Mouse (Mus musculus): ENCODE results near the gene Slc4a10.
A peak's percentile ranks its signal among the peaks of the same experiment; 100 is the strongest.

The Slc4a10 gene

DNA sequence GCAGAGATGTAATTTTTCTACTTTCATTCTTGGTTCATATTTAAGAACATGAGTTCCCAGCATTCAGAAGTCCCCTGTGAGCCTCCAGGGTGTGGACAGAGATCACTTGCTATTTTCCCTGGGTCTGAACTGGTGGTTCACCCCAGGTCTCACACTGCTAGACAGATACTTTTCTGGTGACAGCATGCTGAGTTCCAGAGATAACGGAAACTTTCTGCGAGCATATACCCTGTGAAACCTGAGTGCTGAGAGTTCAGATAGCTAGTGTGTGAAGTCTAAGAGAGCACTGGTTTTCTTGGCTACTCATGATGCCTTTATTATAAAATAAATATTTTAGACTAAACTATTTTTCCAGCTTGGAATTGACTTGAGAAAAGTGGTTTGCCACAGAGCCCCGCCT lies 232.5 kb downstream of the Slc4a10 start:
- no peak for DNase-seq (ENCODE audit: low read depth, low spot score)

- no peak for DNase-seq (ENCODE audit: low read depth, low spot score)
These were observed 233.5 kb downstream of the Slc4a10 start for GRCm38 (mm10) chr2:62279777-62280176.

DNA sequence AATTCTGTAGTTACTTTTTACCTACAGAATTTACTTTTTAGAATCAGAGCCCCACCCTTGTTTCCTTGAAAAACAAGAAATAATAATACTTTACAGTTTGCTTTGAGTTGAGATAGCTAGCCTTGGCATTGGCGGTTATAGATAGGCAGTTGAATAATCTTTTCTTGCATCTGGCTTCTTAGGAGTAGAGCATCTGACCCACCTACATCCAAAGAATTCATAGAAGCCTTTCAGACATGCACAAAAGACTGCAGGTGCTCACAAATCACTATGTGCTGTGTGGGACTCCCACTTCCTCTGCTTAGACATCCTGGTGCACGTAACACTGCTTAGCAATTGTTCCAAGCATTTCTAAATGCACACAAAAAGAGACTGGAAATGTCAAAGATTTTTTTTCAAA lies 238.8 kb downstream of the Slc4a10 start:
- DNase-seq (ENCODE audit: low read depth, low spot score), result no peak

DNA sequence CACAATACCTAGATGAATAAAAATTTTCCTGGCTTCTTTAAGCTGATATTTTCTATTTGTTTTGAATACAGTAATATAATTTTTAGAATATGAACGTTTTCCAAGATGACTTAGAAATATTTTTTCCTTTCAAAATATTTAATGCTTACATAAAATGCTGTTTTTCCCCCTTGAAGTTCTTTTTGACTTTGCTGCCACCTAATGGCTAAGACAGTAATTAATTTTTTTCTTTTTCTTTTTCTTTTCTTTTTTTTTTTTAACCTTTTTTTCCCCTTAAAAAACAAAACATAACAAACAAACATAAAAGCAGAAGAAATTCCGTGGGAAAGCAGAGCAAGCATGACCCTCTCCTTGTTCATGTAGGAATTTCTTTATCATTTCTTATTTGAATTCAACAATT lies 239.6 kb downstream of the Slc4a10 start:
- DNase-seq (ENCODE audit: low read depth, low spot score), result no peak

DNA sequence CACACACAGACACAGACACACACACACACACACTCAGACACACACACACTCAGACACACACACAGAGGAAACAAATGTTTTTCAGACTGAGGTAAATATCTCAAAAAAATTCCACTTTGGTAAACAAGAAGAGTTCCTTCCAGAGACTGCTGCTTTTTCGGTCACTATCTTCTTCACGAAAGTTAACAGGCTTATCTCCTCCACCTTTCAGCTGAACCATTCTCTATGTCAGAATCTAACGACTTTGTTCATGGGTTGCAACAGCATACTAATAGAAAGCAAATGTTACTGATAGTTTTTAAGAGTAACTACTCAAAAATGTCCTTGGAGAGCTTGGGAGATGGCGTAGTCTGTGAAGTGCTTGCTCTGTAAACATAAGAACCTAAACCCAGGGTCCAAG lies 241.3 kb downstream of the Slc4a10 start:
- DNase-seq (ENCODE audit: low read depth, low spot score), result no peak

DNA sequence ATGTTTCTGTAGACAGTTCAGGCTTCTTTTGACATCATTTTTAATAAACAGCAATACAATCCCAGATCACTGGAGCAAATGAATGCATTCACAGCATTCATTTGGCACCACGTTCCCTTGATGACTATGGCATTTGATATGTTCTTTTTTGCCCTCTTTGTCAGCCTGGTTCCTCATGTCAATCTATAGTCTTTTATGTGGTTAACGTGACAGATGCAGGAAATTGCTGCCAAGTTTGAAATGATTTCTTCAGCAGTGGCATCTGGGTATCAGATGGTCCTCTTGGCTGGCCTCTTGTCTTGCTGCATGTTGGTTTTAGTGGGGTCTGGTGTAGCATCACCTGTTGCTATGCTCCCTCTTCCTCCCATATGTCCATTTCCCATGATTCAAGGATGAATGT lies 247.6 kb downstream of the Slc4a10 start:
- peak; percentile 9 for DNase-seq (ENCODE audit: low read depth, low spot score)

GRCm38 (mm10) chr2:62301716-62302115 lies 255.5 kb downstream of the Slc4a10 start:
- no peak for DNase-seq (ENCODE audit: low read depth, low spot score)

DNA sequence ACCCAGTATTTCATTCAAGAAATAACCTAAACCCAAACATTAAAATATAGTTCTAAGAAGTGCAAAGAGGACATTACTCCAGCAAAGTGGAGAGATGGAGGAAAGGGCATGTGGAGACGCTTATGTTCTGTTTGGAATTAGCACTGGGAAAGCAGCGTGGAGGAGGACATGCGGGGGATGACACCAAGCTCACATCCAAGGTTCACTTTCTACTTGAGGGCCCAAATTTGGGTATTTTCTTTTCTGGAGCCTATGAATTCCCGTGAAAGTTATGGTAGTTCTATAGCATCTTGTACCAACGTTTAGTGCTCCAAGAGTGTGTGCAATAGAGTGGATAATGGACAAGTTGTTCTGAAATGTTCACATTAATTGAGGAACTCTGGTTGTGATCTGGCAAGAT lies 260.7 kb downstream of the Slc4a10 start:
- DNase-seq (ENCODE audit: low read depth, low spot score), result no peak

GRCm38 (mm10) chr2:62307477-62307876 lies 261.2 kb downstream of the Slc4a10 start:
- no peak for DNase-seq (ENCODE audit: low read depth, low spot score)

- DNase-seq (ENCODE audit: low read depth, low spot score), result no peak
These were observed 270.7 kb downstream of the Slc4a10 start for GRCm38 (mm10) chr2:62316930-62317329.

DNA sequence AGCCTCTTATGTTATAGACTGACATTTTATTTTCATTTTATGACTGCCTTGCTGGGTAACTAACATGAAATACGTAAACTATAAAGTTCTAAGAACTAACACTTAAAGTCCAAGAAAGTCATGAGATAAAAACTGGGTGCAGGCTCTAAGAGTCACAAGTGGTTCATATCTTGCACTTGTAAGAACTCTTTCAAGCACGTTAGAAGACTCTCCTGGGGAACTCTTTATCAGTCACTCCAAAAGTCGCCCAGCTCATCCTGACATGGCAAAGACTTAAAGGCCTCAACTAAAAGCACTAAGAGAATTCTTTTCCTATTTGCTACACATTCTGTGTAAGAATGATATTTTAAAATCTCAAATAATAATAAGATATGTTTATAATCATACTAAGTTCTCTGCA lies 273.2 kb downstream of the Slc4a10 start:
- DNase-seq (ENCODE audit: low read depth, low spot score), result no peak

- DNase-seq (ENCODE audit: low read depth, low spot score), result no peak
These were observed 276.9 kb downstream of the Slc4a10 start for GRCm38 (mm10) chr2:62323078-62323637.

DNA sequence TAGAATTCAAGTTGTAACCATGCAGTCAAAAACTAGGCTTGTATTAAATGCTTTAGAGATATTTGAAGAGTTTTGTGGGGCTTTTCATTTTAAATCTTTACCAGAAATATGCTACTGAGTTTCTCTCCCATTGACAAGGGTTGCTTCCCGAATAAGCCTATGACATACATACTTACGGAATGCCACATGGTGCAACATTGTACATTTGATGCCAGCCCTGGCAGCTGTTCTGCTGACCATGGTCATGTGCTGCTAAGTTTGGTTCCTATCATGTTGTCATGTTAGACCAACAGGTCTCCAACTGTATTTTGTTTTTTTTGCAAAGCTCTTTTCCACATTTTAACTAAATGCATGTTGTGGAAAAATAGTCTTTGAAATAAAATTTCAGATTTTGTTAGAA lies 279.1 kb downstream of the Slc4a10 start:
- DNase-seq (ENCODE audit: low read depth, low spot score), result no peak

- DNase-seq (ENCODE audit: low read depth, low spot score), result no peak
These were observed 285.7 kb downstream of the Slc4a10 start for GRCm38 (mm10) chr2:62331913-62332312.

GRCm38 (mm10) chr2:62332465-62332864 lies 286.2 kb downstream of the Slc4a10 start:
- no peak for DNase-seq (ENCODE audit: low read depth, low spot score)

GRCm38 (mm10) chr2:62334397-62335243 lies 288.4 kb downstream of the Slc4a10 start:
- no peak for DNase-seq (ENCODE audit: low read depth, low spot score)

DNA sequence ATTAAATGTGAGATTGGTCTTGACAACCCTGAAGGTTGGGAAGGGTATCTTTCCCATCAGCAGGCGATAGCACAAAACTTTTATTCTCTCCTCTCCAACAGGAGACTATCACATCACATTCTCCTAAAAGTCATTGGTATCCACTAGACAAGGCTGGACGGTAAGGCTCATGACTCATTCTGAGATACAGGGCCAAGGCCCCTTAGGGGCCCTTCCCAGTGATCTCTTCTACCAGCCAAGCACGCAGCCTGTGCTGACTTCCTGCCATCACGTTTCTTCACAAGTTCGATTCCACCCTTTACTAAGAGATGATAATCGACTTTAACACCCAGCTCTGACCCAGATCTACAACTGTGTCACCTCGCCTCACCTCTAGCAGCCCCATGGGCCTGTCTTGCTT lies 290.8 kb downstream of the Slc4a10 start:
- DNase-seq (ENCODE audit: low read depth, low spot score), result no peak

GRCm38 (mm10) chr2:62339222-62339944 lies 293.1 kb downstream of the Slc4a10 start:
- no peak for DNase-seq (ENCODE audit: low read depth, low spot score)

GRCm38 (mm10) chr2:62341061-62341733 lies 294.9 kb downstream of the Slc4a10 start:
- no peak for DNase-seq (ENCODE audit: low read depth, low spot score)

DNA sequence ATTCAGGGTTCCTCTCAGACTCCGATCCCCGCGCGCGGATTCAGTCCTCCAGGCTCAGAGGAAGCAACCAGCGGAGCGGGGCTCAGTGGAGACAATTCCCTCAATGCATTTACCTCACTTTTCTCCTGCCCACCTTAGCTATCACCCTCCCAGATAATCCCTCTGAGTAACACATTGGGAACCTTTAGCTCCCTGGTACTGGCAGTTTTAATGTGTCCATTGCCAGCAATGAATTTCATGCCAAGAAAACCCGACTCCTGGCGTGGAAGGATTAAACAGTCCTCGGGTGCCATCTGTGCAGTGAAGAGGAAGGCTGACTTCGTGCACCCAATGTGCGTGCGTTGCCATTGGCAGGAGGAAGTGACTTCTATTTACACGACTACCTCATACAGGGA lies 295.5 kb downstream of the Slc4a10 start:
- DNase-seq (ENCODE audit: low read depth, low spot score), result no peak

DNA sequence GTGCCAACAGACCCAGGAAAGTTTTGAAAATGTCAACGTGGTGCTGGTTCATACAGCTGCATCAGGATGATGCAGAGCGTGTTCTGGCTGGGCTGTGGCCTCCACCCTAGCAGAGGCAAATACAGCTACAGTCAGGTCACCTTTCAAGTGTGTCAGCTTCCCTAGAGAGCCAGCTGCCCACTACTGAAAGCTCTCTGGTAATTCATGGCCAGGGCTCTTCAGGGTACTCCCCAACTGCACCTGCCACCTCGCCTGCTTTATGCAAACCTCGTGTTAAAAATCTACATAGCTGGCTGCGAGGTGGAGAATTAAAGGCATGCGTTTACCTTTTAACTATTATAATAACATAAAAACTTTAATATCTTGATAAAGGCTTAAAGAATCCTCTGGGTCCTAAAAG lies 298.1 kb downstream of the Slc4a10 start:
- no peak for DNase-seq (ENCODE audit: low read depth, low spot score)

GRCm38 (mm10) chr2:62346771-62347170 lies 300.5 kb downstream of the Slc4a10 start:
- no peak for DNase-seq (ENCODE audit: low read depth, low spot score)

Measured in mesoderm, embryonic 11.5 days (tissue).